Mouse (Mus musculus): ENCODE data around the gene Rhpn2.

The Rhpn2 gene

GRCm38 (mm10) chr7:35347918-35348700 is 14.1 kb downstream of the Rhpn2 start:
- DNase-seq: no peak

GRCm38 (mm10) chr7:35349022-35349421 is 15.1 kb downstream of the Rhpn2 start:
- DNase-seq: no peak

DNA sequence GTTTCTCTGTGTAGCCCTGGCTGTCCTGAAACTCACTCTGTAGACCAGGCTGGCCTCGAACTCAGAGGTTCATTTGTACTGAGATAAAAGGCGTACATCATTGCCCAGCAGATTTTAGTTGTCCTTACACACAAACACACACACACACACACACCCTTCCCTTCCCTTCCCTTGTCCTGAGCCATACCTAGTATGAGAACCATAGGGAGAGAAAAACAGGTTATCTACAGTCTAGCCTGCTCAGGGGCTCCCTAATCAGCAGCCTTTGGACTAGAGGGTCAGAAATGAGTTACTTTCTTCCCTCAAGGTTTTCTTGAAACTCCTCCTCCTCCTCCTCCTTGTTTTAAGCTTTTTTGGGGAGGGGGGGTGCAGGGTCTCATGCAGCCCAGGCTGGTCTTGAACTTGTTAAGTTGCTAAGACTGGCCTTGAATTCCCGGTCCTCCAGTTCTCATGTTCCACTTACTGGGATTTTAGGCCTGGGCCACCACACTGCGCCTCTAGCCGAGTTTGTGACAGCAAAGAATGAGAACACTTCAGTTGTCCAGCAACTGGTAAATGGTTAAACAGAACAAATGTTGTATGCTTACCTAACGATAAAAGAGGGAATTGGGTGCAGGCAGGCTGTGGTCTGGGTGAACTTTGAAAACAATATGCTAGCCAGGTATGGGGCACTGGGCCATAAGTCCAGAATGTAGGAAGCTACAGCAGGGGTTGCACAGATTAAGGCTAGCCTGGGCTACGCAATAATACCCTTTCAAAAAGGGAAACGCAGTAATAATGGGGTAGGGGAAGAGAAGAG is 16.1 kb downstream of the Rhpn2 start:
- DNase-seq: peak; percentile 37 to 64

DNA sequence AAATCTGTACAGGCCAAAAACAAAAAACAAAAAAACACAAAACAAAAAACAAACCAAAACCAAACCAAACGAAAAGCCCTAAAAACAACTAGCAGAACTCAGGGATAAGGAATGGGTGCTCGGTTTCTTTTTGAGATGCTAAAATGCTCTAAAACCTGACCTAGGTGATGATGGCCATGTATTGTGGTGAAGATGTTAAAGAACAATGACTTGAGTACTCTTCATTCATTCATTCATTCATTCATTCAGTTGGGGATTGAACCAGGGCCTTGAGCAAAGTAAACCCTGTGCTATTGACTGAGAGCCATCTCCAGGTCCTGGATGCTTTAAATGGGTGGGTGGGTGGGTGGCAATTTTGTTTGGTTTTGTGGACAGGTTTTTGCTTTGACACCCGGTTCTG is 17.2 kb downstream of the Rhpn2 start:
- no peak for DNase-seq

DNA sequence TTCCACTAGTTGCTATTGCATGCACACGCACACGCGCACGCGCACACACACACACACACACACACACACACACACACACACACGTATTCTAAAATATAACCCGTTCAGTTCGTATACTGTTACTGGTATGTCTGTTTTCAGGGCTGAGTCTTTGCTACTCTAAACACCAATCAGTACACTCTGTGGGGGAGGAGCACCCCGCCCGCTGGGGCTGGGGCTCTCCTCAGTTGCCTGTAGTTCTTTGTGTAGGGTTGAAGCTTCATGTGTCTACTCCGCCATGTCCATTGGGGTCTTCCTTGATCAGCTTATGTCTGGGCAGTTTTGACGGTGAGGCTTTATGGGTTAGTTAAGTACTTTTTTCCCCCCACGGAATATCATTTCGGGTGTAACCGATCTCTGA is 19.3 kb downstream of the Rhpn2 start:
- no peak for DNase-seq

- peak; percentile 60 for DNase-seq
Observed at GRCm38 (mm10) chr7:35355303-35355872, 21.4 kb downstream of the Rhpn2 start.

DNA sequence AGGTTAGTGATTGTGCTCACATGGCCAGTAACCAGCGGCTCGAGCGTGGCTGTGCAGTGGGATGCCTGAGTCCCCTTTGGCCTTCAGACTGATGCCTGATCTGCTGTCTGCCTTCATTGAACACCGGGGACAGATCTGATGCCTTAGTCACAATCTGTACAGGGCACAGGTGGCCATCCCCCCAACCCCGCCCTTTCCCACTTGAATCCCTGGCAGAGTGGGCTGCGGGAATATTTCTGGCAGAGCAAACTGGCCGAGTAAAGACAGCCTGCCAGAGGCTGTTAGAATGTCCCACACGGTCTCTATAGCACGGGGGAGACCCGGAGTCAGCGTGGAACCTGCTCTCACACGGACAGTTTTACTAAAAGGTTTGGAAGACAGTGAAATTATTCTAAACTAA is 23.7 kb downstream of the Rhpn2 start:
- no peak for DNase-seq

DNA sequence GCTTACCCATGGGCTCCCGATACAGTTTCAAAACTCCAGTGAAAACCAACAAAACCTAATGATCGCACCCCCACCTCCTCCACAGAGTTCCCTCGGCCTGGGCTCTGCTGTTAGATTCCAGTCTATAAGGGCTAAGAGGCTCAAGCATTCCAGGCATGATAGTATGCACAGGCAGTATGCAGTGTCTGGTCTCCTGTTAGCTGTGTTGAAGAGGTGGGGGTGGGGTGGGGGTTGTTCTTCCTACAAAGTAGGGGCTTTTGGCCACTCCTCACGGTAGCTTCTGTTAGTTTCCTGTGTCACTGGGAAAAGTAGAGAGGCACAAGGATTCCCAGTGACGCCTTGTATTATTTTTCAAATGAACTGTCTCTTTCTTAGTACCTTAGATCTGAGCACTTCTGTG is 28.3 kb downstream of the Rhpn2 start:
- DNase-seq: no peak

- DNase-seq: peak in 1 of 2 experiments; percentile 64
Observed at GRCm38 (mm10) chr7:35362868-35363267, 28.9 kb downstream of the Rhpn2 start.

DNA sequence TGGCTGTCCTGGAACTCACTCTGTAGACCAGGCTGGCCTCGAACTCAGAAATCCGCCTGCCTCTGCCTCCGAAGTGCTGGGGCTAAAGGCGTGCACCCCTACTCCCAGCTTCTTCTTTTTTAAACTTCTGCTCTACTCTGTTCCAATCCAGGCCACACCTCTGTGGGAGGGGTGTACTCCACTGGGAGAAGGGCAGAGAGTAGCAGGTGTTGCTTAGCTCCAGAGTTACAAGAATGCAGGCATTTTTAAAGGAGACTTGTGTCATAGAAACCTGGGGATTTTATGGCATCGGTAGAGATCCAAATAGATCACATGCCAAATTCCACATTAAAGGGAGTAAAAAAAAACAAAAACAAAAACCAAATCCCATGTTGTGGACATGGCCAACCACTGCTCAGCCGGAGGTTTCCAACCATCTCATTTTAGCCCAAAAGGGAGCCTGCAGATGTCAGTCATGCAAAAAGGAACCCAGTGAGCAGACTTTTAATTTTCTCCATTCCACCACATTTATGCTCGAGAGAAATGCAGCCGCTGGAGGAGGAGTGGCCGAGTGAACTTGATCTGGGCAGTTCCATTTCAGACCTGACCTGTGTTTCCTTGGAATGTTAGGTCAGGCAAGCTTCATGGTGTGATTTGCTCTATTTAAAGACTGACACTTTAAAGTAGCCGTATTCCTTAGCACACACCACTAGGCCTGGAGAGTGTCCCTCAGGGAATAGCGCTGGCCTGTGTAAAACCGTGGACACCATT is 31.4 kb downstream of the Rhpn2 start:
- peak; percentile 57 to 74 for DNase-seq

GRCm38 (mm10) chr7:35371096-35371495 is 37.1 kb downstream of the Rhpn2 start:
- DNase-seq: no peak

- no peak for DNase-seq
Observed at GRCm38 (mm10) chr7:35372483-35373017, 38.6 kb downstream of the Rhpn2 start.

GRCm38 (mm10) chr7:35373146-35373989 is 39.4 kb downstream of the Rhpn2 start:
- DNase-seq: peak; percentile 71 to 85

DNA sequence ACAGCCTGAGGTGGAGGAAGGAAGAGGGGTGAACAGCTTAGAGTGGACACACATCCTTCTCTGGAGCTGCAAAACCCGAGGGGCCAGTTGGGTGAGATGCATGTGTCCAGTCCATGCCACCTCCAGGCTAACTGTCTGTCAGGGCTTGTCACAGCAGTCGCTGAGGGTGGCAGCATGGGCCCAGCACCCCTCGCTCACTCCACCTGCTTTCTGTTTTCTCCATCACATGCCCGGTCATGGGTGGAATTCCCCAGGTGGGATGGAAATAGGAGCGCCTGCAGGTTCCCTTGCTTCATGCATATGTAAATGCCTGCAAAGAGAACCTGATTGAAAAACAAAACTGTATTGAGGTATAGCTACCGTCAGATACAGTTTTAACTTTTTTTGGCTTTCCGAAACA is 40.3 kb downstream of the Rhpn2 start:
- peak; percentile 42 to 61 for DNase-seq

- peak; percentile 50 to 54 for DNase-seq
Observed at GRCm38 (mm10) chr7:35376623-35377022, 42.7 kb downstream of the Rhpn2 start.

GRCm38 (mm10) chr7:35379492-35380119 is 45.6 kb downstream of the Rhpn2 start:
- DNase-seq: no peak

DNA sequence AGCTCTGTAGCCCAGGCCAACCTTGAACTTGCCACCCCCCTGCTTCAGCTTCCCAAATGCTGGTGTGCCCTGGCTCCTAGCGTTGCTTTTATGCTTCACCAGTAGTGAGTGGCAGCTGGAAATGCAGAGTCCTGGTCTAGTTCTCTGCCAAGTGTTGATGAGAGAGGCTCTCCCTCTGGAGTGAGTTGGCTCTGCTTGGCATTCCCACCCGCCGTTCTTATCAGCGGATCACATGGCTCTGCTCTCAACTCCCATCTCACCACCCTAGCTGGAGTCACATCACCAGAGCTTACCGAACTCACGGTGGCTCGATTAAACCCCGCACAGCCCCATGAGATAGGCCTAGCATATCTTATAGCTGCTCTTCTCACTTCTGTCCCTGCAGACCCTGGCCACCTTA is 46.4 kb downstream of the Rhpn2 start:
- DNase-seq: no peak

DNA sequence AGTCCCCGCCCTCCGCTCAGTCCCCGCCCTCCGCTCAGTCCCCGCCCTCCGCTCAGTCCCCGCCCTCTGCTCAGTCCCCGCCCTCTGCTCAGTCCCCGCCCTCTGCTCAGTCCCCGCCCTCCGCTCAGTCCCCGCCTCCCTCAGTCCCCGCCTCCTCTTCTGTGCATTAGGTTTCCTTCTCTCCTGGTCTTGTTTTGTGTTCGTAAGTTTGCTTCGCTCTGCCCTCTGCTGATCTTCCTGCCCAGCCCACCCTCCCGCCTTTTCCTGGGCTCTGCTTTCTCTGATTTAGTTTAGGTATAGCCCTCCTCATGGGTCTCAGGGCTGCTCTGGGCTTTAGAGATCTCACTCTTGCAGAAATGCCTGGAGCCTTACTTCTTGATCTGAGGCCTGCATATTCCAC is 47.9 kb downstream of the Rhpn2 start:
- no peak for DNase-seq

GRCm38 (mm10) chr7:35382706-35383353 is 48.9 kb downstream of the Rhpn2 start:
- peak in 1 of 2 experiments; percentile 62 for DNase-seq

GRCm38 (mm10) chr7:35386525-35386952 is 52.6 kb downstream of the Rhpn2 start:
- peak; percentile 37 to 73 for DNase-seq

DNA sequence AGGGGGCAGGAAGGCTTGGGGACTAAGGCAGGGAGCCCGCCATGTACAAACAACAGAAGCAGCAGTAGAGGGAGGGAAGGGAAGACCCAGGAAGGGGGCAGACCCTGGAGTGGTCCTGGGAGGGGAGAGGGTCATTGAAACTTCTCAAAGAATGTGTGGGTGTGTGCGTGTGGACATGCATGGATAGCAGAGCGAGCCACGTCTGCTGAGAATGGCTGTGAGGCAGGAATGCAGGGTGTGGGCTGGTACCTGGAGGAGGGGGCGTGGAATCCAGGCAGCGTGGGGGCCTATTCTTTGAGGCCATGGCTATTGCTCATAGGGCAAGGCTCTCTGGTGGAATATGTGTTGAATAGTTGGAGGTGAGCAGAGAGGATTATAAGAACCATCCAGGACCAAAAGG is 54.7 kb downstream of the Rhpn2 start:
- no peak for DNase-seq

Measured in kidney, postnatal 25 days (tissue).